Mouse (Mus musculus): ENCODE results near the gene Trpm8. TPM values are rescaled to one million over a fixed set of nuclear protein-coding genes. Genes with fewer than 3 reads are reported as not detected.

Trpm8 gene
- total RNA-seq, 2 experiments from 2014 or later, result not detected

DNA sequence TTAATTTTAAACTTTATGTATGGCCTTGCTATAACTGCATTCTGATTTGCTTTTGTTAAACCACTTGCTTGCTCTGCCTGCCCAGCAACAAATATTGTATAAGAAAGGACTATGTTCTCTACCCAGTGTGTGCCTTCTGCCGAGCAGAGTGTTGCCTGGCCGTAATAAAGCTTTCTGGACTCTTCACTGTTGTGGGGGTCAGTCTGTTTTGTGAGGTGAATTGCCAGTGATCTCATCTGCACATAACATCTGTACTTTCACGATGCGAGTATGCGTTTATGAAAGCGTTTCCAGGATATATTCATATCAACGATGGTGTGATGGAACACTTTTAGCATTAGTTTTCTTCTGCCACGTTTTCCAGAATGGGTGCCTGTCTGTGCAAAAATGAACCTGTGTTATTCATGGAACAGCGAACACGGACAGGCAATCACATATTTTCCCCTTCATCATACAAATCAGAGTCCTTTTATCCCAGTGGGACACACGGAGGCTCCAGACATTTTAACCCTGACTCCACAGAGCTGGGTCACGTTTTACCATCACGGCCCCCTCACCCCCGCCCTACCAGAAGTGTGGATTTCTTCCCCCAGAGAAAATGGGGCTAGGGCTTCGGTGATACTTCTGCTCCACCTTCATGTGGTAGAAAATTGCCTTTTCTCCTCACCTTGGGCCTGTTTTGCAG is 2.7 kb downstream of the Trpm8 start:
- intact Hi-C loops (cut with DNase I; ENCODE audit: low total_unique reads), result no loop called here

DNA sequence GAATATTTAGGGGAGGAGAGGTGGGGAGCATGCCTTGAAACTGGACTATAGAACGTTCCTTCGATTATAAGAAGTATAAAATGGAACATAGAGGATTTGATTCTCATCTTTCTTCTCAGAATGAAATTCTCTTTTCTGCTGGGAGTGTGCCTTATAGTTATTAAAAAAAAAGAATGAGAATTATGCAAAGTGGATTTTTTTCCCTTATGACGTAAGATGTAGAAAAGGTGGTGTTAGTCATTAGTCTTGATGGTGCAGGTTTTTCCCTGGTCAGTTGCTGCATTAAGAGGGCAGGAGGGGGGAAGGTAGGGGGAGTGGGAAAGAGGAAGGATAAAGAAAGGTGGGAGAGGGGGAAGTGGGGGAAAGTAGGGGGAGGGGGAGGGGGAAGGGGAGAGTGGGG is 4.8 kb downstream of the Trpm8 start:
- DNase-seq, result no peak
- intact Hi-C loops (cut with DNase I; ENCODE audit: low total_unique reads), result no loop called here

More for the DNA sequence above, 2.7 kb downstream of the Trpm8 start:
- no peak for DNase-seq

DNA sequence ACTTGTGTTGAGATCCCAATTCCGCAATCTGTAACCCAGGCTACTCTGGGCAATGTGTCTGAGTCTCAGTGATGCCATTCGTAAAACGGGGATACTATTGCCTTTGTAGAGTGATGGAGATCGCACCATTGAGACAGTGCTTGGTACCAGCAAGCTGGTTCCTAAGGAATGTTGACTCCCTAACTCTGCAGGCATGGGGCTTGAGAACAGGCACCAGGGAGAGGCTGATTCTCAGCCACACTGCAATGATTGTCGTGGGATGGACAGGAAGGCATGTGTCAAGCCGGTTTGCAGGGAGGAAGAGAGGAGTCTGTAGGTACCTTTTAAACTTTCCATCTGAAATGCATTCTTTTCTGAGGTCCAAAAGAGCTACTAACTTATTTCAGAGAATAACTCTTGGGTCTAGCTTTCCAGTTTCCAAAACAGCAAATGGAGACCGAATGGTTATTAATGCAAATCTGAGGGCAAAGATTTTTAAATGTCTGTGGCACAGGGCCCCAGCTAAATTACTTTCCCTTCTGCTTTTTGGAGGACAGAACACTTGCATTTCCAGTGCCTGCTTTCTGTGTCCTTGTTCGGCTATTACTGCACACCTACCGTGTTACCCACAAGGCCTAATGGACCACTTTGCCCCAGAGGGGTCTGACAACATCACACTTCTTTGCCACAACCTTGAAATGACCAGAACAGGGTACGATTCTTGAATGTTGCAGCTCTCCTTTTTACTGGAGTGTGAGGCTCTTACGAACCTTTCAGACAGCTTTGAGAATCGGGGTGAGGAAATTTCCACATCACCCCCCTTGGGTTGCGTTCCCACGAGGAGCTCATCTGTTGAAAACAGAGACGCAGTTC is 6.1 kb downstream of the Trpm8 start:
- intact Hi-C loops (cut with DNase I; ENCODE audit: low total_unique reads), result no loop called here
- DNase-seq, result no peak

DNA sequence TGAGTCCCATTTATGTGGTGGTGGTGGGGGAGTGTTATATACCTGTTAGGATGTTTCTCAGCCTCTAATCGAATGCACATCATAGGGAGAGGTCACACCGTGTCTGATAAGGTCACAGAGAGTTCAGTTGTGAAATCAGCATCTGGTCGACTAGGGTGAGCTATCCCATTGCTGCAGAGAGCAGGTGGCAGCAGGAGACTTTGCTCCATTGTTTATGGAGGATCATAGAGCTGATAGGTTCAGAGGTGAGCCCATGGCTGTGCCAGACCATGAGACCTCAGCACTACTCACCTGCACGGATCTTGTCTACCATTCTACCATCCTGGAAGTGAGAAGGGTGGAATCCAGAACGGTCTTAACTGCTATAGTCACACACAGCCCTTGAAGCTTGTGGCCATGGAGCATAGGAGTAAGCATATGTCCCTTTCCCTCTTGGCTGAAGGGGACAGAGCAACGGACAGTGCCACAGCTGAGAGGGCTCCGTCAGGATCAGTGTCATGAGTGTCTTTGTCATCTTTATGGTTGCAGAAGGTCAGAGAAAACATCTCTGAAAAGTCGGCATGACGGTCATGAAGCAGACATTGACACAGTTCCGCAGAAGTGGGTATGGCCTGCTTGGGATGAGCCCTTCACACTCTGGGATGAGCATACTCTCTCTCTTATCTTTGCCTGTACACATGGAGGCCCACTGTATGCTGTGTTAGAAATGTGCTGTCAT is 6.9 kb downstream of the Trpm8 start:
- no peak for DNase-seq
- intact Hi-C loops (cut with DNase I; ENCODE audit: low total_unique reads), result no loop called here

DNA sequence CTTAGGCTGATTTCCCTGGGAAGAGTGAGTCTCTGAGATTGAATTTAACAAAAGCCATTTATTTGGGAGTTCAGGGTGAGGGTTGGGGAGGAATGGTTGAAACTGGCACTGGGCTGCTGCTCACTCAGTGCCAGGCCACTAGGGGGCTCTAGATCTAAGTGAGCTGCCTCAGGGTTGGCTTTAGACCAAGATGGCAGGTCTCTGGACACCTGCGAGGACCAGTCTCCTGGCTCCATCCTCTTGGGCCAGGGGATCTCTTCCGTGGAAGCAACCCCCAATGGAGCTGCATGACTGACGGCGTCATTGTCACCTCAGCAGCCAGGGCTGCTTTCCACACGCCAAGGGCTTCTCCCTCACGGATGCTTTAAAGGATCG is 7.5 kb downstream of the Trpm8 start:
- intact Hi-C loops (cut with DNase I; ENCODE audit: low total_unique reads), result no loop called here
- DNase-seq, result no peak

DNA sequence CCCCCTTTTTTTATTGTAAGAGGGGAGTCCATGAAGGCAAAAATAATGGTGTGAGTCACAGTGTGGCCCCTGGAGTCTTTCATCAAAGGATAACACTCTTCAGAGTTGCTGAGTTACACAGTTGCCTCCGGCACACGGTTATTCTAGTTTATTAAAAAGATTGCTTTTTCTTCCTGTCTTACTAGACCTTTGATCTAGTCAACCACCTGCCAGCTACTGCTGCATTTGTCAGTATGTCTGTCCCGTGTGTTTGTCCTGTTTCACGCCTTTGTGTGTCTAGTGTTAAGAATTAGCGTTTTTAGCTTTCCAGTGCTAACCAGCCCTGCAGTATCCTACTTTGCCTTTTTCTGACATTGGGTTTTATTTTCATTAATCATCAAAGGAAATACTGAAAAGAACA is 8.2 kb downstream of the Trpm8 start:
- no peak for DNase-seq
- intact Hi-C loops (cut with DNase I; ENCODE audit: low total_unique reads), result no loop called here

DNA sequence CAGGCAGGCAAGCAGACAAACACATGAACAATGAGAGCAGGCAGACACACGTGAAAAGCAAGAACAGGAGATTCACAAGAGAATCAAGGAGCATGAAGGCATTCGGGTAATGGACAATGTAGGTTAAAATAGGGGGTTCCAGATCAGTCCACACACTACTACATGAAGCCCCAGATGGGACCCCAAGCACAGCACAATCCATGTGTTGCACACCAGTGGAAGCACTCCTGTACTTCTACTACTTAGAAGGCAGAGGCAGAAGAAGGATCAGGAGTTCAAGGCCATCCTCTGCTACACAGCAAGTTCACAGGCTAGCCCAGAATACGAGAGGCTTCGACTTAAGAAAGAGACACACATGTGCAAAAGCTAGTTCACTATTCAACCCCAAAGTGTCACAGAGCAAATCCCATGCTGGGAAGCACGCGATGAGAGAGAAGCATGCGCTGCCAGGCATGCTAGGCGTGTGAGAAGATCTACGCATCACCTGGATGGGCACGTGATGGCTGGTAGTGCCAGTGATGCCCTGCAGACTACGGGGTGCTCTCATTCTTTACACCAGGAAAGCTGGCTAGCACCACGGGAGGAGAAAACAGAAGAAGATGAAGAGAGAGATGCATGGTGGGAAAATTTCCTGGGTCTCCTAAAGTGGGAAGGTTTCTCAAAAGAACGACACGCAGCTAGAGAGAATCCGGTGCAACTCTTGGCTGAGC is 8.8 kb downstream of the Trpm8 start:
- intact Hi-C loops (cut with DNase I; ENCODE audit: low total_unique reads), result no loop called here
- no peak for DNase-seq

DNA sequence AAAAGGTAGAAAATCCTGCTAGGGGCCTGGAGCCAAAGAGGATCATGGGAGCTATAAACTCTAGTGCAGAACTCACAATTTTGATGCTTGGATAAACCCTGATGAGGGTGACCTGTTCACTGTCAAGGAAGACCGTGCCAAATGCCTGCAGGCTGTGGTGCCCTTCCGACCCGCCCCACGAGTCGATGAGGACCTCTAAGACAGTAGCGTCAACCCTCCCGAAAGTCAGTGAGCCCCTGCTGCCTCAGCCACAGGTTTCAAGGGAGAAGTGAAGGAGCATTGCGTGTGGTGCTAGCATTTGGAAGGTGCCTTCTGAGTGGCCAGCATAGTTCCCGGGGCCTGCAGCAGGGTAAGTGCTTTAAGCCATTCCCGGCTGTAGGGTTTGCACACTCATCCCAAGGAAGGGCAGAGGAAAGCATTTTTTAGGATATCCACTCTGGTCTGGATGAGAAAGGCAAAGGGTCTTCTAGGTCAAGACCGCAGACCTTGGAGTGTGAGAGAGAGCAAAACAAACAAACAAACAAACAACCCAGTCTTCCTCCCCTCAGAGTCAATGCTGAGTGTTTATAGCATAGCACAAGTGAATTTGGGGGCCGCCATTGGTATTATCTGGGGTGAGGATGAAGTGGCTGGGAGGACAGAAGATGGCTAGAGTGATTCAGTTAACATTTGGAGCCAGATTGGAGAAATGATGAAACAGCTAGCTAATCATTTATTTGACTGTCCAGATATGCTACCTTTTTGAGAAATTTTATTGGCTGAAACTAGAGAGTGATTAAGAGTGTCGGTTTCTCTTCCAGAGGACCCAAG is 9.6 kb downstream of the Trpm8 start:
- intact Hi-C loops (cut with DNase I; ENCODE audit: low total_unique reads), result no loop called here
- no peak for DNase-seq

DNA sequence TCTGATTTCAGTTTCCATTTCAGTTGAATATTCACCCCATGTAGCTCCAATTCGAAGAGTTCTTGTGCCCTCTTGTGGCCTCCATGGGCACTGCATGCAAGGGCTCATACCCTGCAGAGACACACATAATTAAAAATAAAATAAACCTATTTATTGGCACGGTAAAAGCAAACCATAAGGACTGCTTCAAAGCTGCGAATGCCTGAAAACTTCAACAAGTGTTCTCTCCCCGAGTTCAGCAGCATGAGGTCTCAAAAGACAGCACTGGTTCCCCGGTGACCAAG is 10.2 kb downstream of the Trpm8 start:
- no peak for DNase-seq

DNA sequence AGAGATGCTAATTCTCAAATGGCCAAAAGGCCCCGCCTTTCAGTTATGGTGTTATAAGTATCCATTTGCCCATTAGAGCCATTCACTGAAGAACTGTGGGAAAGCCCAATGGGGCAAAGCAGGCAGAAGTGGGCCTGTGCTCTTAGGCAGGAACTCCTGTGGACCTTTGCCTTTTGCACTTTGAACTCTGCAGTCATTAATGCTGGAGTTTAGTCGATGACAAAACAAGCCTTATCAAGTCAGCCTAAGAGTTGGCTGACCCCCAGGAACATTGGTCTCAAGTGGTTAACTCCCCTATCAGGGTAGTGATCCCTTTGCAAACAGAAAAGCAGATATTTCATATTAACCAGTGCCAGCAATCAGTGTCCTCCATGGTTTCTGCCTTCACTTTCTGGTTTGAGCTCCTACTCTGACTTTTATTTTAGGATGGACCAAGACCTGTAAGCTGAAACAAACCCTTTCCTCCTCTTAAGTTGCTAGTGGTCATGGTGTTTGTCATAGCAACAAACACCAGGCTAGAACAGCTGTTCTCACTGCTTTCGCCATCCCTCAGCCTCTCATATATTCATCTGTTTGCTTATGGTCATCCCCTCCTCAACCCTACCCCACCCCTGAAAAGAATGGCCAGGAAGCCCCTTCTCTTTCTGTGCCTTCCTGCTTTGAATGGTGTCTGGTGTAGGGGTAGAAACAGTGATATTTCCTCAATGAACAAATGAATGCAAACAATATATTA is 10.8 kb downstream of the Trpm8 start:
- intact Hi-C loops (cut with DNase I; ENCODE audit: low total_unique reads), result no loop called here
- no peak for DNase-seq

More for the DNA sequence above, 10.2 kb downstream of the Trpm8 start:
- intact Hi-C loops (cut with DNase I; ENCODE audit: low total_unique reads), result no loop called here

DNA sequence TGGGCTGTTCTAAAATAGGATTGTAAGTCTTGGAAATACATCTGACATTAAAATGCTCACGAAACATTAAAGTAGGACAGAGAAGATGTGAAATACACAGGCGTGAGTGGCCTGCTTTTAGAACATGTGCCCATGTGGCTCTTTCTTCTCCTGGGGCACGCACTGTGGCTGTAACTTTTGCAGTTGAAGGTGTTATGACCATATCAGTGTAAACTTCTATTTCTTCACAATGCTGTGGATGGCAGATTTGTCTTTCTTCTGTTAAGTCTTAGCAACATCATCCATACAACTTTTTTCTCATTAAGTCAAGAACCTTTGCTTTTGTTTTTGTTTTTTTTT is 11.3 kb downstream of the Trpm8 start:
- no peak for DNase-seq
- intact Hi-C loops (cut with DNase I; ENCODE audit: low total_unique reads), result no loop called here

DNA sequence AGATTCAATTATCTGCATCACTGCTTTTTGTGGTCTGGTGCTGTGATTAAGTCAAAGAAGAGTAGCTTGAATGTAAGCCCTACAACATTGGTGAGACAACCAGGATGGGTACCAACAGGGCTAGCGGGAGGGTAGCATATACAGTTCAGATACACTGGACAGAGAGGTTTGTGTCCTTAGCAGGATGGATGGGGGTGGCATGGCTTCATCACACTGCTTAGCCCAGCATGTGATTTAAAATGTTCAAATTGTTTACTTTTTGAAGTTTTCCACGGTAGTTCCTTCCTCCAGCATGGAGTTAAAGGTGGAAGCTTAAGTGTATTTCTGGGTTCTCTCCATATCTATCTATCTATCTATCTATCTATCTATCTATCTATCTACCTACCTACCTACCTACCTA is 11.7 kb downstream of the Trpm8 start:
- DNase-seq, result no peak
- intact Hi-C loops (cut with DNase I; ENCODE audit: low total_unique reads), result no loop called here

DNA sequence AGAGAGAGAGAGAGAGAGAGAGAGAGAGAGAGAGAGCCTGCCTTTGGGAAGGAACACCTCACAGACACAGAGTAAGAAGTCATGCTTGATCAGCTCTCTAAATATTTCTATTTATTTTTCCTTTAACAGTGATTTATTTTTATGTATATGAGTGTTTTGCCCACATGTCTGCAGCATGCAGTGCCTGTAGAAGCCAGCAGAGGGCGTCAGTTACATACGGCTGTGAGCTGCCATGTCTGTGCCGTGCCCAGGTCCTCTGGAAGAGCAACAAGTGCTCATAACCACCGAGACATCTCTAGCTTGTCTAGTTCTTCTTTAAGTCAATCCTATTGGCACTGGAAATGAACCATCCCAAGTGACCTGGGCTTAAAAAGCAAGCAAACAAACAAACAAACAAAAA is 12.5 kb downstream of the Trpm8 start:
- DNase-seq, result no peak
- intact Hi-C loops (cut with DNase I; ENCODE audit: low total_unique reads), result no loop called here

DNA sequence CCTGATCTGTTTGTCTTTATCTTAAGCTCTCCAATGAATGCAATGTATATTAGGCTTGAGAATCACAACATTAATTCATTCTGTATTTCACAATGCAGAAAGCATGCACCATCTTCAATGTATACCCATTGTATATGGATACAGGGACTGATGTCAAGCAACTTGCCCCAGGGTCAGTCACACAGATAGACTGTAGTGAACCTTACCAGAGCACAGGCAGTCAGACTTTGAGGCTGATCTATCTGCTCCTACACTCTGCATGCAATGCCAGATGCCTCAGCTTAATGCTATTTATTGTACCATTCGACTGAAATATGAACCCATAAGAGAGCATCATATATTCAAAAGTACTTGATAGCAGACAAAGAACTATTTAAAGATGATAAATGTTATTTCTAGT is 13.1 kb downstream of the Trpm8 start:
- no peak for DNase-seq
- intact Hi-C loops (cut with DNase I; ENCODE audit: low total_unique reads), result no loop called here

DNA sequence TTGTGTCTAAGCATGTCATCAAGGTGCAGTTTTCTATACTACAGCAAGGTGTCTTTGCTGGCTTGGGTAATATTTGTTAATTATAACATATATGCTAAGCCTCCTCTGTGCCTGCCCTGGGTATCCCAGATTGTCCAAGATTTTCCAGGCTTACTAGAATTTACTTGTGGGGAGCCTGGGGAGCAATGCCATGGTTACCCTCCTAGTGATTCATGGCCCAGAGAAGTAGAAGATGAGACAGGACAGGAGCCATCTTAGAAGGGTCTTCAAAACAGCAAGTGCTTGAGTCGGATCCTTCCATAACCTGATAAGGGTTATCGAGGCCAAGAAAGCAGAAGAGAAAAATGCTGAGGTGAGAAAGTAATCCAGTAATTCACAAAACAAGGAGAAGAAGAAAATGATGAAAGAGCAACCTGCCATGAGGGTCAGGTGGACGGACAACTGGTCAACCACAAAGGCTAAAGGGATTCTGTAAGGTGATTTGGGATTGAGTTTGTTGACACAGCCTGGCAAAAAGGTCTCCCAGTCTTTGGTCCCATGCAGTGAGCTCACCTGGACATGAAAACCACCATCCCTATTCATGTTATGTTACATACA is 14.0 kb downstream of the Trpm8 start:
- intact Hi-C loops (cut with DNase I; ENCODE audit: low total_unique reads), result no loop called here
- no peak for DNase-seq

DNA sequence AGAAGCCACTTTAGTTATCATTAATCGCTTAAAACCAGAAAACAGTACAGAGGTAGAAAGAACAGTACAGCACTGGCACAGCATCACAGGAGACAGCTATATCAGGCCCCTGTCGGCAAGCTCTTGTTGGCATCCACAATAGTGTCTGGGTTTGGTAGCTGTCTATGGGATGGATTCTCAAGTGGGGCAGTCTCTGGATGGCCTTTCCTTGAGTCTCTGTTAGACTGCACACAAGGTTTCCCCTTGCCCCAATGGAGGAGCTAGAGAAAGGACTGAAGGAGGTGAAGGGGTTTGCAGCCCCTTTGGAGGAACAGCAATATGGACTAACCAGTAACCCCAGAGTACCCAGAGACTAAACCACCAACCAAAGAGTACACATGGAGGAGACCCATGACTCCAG is 14.6 kb downstream of the Trpm8 start:
- intact Hi-C loops (cut with DNase I; ENCODE audit: low total_unique reads), result no loop called here
- DNase-seq, result no peak

DNA sequence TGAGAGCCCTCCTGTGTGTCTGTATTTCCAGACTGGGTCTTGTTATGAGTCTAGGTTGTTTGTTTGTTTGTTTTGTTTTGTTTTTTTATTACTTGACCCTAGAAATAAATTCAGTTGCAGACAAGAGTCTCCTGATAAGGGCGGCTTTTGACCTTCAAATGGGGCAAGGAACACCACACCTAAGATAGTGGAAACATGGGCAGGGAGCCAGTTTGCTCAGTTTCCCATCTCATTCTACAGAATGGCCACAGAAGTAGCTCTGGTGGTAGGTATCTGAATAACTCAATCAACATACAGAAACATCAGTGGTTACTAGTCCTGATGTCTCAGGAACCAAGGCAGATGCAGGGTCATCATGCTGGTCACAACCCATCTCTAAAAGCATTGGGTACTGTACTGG is 17.2 kb downstream of the Trpm8 start:
- DNase-seq, result no peak
- intact Hi-C loops (cut with DNase I; ENCODE audit: low total_unique reads), result no loop called here

DNA sequence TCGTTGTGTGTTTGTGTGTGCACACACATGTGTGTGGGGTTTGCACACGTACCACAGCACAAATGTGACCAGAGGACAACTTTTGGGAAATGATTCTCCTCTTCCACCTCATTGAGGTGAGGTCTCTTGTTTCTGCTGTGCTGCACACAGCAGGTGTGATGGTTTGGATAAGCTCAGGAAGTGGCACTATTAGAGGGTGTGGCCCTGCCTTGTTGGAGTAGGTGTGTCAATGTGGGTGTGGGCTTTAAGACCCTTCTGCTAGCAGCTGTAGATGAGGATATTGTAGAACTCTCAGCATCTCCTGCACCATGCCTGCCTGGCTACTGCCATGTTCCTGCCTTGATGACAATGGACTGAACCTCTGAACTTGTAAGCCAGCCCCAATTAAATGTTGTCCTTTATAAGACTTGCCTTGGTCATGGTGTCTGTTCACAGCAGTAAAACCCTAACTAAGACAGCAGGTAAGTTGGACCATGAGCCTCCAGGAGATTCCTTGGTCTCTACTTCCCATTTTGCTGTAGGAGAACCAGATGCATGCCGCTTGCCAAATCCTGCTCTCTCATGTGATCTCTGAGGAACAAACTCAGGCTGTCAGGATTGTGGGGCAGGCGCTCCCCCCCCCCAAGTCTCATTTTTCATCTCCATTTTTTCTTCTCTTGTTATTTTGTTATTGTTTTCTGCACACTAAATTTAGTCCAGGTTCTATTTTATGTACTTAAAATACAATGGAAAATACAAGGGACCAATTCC is 18.9 kb downstream of the Trpm8 start:
- intact Hi-C loops (cut with DNase I; ENCODE audit: low total_unique reads), result no loop called here
- no peak for DNase-seq
